Mouse (Mus musculus) regulatory T cell (primary cell): ENCODE measurements at regions not wholly inside any gene's neighbourhood (a gene's known extent, or its start where the extent isn't known, plus 50 kb on each side); places are given as distances from the start of the nearest gene placed in this dataset.

Experiments used
- in situ Hi-C: fragments of 300-600 bp; cut with MboI, MseI; formaldehyde crosslinking; loops from one replicate; pipeline ENCODE4 v1.15.1; 2025; ENCODE audit warnings: high pct_unique_total_duplicates

DNA sequence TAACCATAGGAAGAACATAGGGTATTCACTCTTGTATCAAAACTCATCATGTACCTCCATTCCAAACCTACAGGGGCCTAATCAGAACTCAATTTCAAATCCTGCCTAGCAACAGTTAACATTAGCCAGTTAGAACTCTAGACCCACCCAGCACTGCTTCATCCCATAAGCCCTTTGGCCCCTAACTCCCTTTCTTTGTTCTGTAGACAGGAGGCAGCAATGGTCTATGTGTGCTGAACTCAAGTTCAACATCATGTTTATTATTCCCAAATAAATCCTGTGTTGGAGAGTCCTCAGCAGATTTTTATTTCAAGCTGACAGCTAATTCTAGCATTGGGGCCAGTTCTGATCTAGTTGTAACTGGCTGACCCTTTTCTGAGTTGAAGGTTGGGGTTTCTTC is 112.2 kb downstream of the Ipo8 start:
- in situ Hi-C loops = no loop called here

DNA sequence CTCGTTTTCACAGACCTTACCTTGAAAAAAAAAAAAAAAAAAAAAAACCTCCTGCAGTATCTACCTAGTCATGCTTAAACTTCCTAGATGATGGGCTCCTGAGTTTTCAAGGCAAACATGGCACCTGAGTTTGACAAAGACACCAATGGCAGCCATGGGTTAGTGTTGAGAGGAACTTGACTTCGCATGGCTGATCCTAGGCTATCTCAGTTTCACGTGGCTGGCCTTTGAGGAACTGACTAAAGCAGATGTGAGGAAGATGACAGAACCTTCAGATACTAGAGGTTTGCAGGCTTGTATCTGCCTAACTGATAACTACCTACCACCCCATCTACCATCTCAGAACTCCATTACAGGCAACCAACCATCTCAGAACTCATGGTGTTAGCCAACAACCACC is 120.9 kb downstream of the Ipo8 start:
- in situ Hi-C loops = no loop called here

DNA sequence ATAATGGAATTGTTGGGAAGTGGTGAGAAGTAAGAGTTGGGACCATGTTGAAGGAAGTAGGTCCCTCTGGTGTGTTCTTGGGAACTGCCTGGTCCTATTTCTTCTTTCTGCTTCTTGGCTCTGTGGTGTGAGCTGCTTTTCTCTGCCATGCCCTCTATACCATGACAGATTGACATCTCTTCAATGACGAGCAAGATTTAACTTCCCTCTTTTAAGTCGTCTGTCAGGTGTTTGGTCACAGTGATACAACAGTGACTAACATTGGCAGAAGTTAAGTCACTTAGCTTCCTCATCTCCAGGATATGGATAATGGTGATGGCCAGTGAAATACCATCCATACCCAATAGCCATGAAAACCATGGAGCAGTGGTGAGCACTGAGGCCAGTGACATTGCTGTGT is 122.9 kb downstream of the Ipo8 start:
- in situ Hi-C loops = no loop called here

DNA sequence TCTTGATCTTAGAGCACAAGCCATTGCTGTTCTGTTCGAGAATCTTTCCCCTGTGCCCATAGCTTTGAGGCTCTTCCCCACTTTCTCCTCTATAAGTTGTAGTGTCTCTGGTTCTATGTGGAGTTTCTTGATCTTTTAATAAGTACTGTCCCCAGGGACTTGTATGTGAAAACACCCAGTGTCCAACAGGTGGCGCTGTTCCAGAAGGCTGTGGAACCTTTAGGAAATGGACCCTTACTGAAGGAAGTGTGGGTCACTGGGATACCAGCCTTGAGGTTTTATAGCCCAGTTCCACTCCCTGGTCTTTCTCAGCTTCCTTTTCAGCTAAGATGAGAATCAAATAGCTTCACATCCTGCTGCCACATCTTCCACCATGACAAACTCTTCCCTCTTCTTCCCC is 125.6 kb downstream of the Ipo8 start:
- in situ Hi-C loops = no loop called here

DNA sequence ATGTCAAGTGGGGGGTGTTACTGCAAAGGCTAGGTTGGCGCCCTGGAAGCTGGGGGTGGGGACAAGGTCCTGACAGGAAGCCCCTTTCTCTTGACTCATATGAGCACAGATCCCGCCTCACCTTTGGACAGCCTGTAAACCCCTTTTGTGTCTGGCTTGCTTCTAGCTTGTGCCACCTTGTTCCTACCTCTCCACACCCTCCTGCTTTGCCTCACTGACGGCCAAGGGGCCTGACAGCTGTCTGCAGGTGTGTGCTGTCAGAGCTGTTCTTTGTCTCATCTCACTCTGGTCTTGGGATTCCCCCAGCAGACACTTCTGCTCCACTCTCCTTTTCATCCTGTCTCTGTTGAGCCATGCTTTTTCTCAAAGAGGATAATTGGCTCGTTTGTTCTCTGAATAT is 137.9 kb downstream of the Ipo8 start:
- in situ Hi-C loops = loop anchor here (10.0 kb wide), 1 partner anchor 701 kb away; no protein-coding TSS in a partner anchor

DNA sequence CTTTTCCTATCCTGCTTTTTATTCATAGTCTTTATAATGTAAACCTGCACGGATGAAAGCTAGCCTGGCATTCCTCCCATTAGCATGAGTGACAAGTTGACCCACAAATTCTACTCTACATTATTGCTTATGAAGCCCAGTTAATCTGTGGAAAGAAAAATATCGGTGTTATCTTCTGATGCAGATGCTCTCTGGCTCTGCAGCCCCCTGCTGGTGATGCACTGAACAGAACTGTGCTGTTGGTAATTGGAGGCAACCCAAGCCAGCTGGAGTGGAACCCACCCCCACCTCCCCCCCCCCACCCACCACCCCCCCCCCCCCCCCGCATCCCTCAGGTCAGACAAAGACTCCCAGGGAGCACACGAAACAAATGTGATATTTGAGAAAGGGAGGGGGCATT is 143.5 kb downstream of the Ipo8 start:
- in situ Hi-C loops = no loop called here

DNA sequence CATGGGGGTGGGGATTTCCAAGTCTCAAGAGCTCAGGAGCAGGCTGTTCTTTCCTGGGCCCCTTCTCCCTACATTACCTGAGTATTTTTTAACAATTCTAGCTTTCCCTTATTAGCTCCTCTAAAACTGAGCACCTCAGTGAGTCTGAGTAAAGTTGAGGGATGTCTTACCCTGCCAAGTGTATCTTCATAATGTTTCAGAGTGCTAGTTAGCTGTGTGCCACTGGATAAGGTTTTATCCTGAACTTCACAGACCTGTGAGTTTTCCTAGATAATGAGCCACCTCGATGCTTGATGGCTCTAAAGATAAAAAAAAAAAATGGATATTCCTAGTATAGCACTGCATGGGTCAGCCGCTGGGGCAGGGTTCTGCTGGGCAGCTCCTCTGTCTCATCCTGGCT is 171.1 kb downstream of the Ipo8 start:
- in situ Hi-C loops = no loop called here

DNA sequence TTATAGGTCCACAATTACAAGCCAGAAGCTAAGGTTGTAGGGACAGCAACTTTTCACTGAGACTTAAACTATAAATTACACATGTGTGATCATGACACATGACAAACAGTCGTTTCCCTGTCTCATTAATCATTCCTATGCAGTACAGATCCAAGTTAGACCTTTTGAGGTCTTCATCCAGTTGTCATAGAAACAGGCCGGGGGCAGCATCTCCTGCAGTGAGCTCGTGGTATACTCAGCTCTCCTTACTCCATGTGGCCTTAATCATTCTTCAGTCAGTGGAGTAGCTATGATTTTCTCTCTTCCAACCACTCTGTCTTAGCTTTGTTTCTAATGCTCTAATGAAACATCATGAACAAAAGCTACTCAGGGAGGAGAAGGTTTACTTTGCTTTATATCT is 178.1 kb downstream of the Ipo8 start:
- in situ Hi-C loops = no loop called here

DNA sequence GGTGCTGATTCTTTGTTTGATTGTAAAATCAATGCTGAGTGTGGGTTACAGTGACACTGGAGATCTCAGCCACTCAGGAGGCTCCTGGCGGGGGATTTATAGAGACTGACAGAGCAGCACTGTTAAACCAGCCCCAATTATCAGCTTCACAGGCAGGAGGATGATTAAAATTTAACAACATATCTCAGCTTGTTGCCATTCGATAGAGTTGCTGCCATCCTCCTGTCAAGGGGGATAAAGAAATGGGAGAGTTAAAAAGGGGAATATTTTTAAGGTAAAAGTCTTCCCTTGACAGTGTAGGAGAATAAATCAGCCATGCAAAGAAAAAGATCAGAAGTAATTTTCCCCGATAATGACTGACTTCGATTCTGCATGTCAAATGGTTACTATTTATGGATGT is 178.8 kb downstream of the Ipo8 start:
- in situ Hi-C loops = no loop called here

DNA sequence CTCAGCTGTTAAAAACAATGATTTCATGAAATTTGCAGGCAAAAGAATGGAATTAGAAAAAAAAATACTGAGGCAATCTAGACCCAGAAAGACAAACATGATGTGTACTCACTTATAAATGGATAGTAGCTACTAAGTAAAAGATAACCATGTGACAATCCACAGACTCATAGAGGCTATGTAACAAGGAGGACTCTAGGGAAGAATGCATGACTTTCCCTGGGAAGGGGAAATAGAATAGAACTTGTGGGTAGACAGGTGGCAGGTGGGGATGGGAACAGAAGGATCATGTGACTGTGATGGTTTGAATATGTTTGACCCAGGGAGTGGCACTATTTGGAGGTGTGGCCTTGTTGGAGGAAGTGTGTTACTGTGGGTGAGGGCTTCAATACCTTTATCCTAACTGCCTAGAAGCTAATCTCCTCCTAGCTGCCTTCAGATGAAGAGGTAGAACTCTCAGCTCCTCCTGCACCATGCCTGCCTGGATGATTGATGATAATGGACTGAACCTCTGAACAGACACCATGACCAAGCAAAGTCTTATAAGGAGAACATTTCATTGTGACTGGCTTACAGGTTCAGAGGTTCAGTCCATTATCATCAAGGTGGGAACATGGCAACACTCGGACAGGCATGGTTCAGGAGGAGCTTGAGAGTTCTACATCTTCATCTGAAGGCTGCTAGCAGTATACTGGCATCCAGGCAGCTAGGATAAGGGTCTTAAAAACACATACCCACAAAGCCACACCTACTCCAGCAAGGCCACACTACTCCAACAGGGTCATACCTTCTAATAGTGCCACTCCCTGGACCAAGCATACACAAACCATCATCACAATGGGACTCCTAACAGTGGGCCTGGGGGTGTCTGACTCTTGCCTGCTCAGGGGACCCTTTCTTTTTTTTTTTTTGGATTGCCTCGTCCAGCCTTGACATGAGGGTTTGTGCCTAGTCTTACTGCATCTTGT is 183.6 kb downstream of the Ipo8 start:
- in situ Hi-C loops = no loop called here

DNA sequence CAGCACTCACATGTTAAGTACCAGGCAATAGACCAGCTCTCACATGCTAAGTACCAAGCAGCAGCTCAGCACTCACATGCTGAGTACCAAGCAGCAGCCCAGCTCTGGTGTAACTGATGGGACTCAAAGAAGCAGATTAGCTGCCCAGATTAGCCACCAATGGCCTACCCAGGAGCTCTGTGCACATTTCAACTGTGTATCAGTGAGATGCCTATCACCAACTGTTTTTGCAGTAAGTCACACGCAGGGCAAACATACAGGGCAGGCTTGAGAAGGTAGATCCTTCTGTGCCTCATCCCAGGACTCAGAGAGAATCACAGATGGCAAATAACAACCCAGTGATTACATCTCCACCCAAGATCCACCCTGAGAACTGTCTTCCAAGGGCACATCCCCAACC is 190.7 kb downstream of the Ipo8 start:
- in situ Hi-C loops = no loop called here

DNA sequence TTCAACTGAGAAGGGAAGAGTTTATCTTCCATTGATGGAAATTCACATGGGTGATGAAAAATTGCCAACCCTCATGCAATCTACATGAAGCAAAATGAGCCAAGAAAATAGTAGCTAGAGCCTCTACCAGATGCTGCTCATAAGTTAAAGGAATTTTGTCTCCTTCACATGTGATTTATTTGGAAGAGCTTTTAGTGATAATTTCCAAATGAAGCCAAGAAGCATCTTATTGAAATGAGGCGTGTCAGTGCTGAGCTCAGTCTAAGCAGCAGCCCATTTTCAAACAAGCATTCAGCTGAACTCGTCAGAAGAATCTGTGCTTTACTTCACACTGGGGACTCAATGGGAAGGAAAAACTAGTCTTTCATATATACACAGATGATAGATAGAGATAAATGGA is 190.0 kb upstream of the Tmtc1 start:
- in situ Hi-C loops = no loop called here

DNA sequence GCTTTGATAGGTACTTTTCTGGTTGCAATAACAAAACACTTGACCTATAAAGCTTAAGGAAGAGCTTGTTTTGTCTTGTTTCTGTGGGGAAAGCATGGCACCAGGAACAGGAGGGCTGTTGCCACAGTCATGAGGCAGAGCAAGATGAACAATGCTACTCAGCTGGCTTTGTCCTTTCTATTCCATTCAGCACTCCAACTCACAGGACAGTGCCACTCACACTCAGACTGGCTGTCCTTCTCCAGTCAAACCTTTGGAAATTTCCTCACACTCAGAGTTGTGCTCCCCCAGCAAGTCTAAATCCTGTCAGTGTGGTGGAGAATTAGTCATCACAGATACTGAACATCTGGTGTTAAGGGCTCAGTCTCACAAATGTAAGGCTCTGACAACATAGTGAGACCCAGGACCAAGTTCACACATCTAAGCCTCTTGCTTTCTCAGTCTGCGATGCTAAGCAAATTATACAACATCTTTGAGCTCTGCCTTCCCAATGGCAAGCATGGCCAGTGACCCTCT is 183.0 kb upstream of the Tmtc1 start:
- in situ Hi-C loops = no loop called here

DNA sequence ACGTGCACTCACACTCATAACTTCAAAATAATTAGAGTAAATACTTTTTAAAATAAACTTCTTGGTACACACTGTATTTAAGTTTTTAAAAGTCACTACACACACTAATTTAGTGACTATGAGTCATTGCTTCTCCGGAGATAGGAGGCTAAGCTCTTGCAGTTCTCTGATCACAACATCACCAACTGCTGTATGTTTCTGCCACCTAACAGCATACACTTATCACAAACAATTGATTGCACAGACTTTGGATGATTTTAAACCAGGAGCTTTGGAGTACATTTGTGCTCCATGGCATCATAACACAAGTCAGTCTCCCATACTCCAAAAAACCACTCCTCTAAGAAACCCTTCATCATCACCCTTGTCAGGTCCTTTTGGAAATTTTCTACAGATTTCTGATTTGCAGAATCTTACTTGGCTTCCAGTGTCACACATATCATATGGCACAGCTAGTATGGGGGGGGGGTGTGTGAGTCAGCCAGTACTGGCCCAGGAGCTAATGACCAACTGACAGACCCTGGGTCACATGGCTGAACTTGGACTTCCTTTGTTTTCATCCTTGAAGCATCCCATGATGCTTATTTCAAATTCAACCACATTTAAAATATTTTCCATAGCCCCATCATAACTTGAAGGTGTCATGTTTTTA is 179.1 kb upstream of the Tmtc1 start:
- in situ Hi-C loops = no loop called here

DNA sequence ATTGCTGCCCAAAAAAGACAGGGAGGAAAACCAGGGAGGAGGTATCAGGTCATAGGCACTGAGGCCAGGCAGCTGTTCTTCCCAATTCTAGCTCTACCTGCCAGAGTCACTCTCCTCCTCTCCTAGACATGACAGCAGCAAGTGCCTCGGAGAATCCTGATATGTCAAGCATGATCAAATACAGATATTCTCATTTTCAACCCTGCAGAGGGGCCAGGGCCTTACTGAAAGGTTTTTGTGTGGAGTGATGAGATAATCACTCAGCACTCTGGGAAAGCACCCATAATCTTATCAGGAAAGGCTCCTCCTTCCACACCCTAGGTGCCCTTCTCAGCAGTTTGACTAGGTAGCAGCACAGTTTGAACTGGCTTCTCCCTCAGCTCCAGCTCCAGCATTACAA is 175.8 kb upstream of the Tmtc1 start:
- in situ Hi-C loops = no loop called here

DNA sequence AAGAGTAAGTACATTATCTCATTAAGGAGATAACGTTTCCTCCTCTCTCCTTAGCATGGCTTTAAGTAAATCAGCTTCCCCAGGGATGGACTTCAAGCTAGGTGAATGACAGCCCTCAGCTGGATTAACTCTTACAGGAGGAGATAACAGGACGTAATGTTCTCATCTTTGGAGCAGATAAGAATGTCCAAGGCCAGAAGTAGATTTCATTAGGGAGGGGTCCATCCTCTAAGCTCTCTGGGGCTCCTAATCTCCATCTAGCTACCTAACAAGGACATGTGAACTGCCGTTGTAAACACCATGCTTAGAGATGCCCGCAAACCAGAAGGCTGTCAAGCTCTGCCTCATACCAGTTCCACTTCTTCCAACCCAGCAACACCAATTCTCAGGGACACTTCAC is 171.7 kb upstream of the Tmtc1 start:
- in situ Hi-C loops = no loop called here

DNA sequence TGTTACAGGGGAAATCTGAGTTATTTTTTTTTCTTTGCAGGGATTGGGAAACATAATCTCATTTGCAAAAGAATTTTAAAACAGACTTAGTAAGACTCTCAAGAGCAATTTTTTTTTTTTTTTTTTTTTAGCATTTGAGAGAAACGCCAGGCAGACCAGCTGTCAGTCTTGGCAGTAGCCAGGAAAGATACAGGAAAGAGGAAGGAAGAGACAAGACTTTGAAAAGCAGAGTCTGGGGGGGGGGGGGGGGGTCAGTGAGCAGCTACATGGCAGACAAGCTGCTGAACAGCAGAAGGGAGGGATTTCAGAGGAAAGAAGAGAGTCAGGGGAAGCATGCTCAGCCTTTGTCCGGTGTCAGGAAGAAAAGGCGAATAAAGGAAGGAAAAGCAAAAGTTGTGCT is 171.3 kb upstream of the Tmtc1 start:
- in situ Hi-C loops = no loop called here

DNA sequence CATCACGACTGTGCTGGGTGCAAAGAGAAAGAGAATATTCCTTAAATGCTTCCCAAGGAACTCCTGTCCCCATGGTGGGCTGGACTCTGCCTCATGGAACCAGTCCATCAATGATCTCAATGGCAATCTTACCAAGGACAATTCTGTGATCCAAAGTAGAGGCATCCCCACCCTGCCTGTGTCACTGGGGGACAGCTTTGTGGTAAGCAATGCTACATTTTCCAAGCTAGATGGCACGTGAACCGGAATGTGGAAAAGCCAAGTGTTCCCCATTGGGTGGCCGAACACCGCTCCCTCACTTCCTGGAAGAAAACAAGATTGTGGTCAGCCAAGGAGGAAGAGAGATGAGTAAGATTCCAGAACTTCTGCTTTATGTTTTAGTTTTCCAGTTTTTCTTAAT is 164.7 kb upstream of the Tmtc1 start:
- in situ Hi-C loops = no loop called here

DNA sequence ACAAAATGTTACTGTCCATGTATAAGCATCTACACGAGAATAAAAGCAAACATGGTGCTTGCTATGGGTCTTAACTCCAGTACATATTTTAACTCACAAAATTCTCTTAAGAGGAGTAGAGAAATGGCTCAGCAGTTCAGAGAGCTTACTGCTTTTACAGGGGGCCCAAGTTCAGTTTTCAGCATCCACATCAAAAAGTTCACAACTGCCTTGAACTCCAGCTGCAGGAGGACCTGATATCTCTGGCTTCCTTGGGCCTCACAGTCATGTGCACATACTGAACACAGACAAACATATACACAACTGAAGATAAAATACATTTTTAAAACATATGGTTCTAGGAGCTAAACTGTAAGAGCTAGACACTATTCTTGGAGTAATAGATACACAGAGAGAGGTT is 161.0 kb upstream of the Tmtc1 start:
- in situ Hi-C loops = no loop called here

DNA sequence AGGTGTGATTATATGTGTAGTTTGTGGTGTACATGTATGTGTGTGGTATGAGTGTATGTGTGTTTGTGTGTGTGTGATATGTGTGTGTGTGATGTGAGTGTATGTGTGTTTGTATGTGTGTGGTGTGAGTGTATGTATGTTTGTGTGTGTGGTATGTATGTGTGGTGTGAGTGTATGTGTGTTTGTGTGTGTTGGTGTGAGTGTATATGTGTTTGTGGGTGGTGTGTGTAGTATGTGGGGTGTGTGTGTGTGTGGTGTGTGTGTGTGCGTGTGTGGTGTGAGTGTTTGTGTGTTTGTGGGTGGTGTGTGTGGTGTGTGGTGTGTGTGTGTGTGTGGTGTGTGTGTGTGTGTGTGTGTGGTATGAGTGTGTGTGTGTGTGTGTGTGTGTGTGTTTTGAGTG is 160.6 kb upstream of the Tmtc1 start:
- in situ Hi-C loops = no loop called here

DNA sequence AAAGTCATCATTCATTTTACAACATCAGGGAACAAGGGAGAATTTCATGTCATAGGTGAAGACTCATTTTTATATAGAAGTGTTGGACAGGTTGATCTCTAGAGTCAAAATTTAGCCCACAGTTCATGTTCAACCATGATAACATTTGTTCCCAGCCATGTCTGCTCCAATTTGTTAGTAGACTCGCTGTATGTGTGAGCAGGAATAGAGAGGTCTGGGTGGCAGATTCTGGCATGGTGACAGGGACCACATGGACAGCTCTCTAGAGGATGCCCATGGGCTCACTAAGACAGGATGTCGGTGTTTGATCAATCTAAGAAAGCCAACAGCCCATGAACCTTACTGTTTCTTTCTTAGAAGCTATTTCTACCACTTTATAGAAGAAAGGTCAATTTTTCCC is 159.7 kb upstream of the Tmtc1 start:
- in situ Hi-C loops = no loop called here

DNA sequence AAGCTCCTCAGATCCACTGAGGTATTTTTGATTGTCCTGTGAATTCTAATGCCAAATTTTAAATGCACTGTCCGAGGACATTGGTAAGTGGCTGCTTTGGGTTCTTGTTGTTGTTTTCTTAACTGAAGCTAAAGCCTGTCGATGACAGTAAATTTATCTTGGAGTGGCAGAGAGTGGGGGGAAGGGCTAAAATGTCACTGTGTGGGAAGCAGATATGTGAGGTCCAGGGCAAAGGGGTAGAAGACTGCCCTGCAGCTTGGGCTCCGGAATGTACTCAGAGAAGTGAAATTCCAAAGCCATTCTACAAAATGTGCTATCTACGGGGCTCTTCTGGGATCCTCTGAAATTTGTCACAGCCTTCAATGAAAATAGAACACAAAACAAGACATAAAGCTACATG is 159.3 kb upstream of the Tmtc1 start:
- in situ Hi-C loops = no loop called here

DNA sequence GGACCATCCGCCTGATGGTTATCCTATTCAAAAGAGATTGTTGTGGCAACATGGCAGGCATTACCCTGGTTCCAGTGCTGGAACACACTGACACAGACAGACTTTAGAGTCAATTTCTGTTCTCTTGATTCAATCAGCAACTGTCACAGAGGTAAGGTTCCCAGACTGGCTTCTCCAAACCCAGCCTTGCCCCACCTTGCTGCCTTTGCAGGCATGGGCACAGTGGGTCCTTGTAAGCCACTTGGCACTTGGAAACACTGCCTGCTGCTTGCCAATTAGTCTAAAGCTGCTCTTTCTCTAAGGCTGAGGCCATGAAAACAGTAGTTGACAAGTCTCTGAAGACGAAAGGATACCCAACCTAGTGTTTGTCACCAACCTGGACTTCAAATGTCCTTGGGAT is 158.7 kb upstream of the Tmtc1 start:
- in situ Hi-C loops = no loop called here
